Mouse (Mus musculus): Measurements from ENCODE around the gene Nwd2. TPM values are rescaled to one million over a fixed set of nuclear protein-coding genes. Genes with fewer than 3 reads are reported as not detected.

The Nwd2 gene
- polyA plus RNA-seq, 1 experiment from 2014 or later = 26.3 TPM

DNA sequence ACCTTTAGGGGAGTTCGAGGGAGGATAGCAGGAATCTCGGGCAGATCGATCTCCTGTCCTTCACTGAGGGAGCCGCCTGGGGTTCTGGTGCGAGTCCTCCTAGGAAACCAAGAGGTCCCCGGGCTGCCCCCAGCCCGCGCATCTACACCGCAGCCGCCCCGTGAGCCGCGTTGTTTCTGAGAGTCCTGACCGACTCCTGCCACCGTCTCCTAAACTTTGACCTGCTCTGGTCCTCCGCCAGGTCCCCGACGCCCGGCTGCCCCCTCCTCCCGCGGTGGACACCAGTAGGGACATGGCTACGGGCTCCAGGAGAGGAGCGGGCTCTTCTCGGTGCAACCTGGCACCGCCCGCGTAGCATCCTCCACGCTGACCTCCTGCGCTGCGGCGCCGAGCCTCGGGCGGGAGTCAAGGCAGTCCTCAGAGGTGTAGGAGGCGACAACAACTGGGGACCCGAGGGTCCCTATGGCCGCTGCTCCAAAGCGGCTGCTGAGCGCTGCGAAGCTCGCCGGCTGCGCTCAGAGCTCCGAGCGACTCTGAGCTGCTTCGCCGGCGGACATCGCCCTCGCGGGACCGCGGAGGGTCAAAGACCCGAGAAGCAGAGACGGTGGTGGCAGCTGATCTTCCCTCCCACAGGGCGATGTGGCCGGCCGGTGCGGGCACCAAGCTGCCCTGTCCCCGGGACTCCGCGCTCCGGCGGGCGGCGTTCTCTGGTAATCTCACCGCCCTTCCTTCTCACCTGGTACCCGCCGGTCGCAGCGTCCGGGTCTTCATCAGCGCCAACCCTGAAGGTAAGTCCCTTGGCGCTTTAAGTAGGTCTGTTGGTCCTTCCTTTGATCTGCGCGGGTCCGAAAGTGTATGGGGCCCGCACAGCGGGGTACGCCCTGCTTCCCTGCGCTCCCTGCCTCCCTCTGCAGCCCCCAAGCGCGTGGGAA, 897 bp downstream of the Nwd2 start:
- no peaks in the 10 kb centered on the region for H3K36me3 ChIP-seq (ENCODE audit: control insufficient read depth, insufficient read depth, low read length)
- H3K9ac ChIP-seq (replicated peaks; ENCODE audit: low read depth, low read length) = peak overlapping the region; percentile 75
- H3K4me3 ChIP-seq (ENCODE audit: low read depth, low read length) = peak overlapping the region; percentile 52
- H3K27me3 ChIP-seq (ENCODE audit: control insufficient read depth, insufficient read depth, low read length) = peaks cover 7% of the 10 kb centered on the region
- peak; percentile 61 for ATAC-seq (ENCODE audit: low read depth)
- H3K4me1 ChIP-seq (ENCODE audit: control insufficient read depth, insufficient read depth, low read length) = peaks cover 3% of the 10 kb centered on the region; the same call in 1 of the 2 replicates
- WGBS = under 1% methylated on average over 82 of the region's 83 CpGs
- no peaks in the 10 kb centered on the region for H3K9me3 ChIP-seq (ENCODE audit: control insufficient read depth, low read length)
- peak overlapping the region; percentile 23; the same call in 1 of the 2 replicates for H3K27ac ChIP-seq (ENCODE audit: low read depth, low read length)
- peak overlapping the region; percentile 77 for H3K4me2 ChIP-seq (ENCODE audit: low read depth, low read length)

DNA sequence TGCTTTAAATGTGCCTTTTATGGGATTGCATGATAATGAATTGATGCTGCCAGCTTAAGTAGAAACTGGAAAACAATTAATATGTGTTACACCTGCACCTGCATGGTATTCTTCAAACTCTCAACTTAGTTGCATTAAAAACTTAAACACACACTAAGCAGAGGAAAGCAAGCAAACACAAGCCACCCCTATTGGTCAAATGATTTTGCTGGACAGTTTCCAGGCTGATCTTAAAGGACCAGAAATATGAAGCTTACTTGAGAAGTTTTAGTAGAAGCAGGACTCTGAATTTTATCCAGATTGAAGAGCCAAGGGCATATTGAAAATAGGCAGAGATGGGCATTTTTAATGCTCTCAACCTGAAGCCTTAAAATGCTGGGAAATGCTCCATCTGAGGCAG, 2.9 kb downstream of the Nwd2 start:
- Histone ChIP-seq H3K27me3 (ENCODE audit: control insufficient read depth, insufficient read depth, low read length) (peaks cover 7% of the 10 kb centered on the region), H3K4me1 (ENCODE audit: control insufficient read depth, insufficient read depth, low read length) (peaks cover 3% of the 10 kb centered on the region; the same call in 1 of the 2 replicates), H3K36me3 (ENCODE audit: control insufficient read depth, insufficient read depth, low read length) (no peaks in the 10 kb centered on the region), H3K4me2 (ENCODE audit: low read depth, low read length) (peak overlapping the region; percentile 30), H3K9ac (replicated peaks; ENCODE audit: low read depth, low read length) (no peak overlapping the region), H3K9me3 (ENCODE audit: control insufficient read depth, low read length) (no peaks in the 10 kb centered on the region), H3K27ac (ENCODE audit: low read depth, low read length) (no peak overlapping the region), H3K4me3 (ENCODE audit: low read depth, low read length) (peak overlapping the region; percentile 19; the same call in 1 of the 2 replicates)
- ATAC-seq (ENCODE audit: low read depth) = no peak

DNA sequence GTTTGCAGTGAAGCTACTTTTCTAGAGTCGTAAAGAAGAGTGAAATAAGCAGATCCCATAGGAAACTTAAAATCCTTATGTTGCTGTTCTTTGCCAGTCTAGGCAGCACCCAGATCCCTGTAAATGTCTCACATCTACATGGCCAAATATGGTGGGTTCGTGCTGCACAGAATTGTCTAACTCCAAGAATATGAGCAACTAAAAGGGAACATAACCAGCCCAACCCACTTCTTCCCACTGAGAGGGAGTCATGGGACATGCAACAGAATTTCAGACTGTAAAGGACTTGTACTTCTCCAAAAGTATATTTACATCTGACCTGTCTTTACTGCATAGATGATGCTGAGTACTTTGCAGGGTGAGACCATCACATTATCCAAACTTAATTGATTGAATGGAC, 3.8 kb downstream of the Nwd2 start:
- Histone ChIP-seq H3K4me2 (ENCODE audit: low read depth, low read length) (peak overlapping the region; percentile 16; the same call in 1 of the 2 replicates), H3K27ac (ENCODE audit: low read depth, low read length) (no peak overlapping the region), H3K27me3 (ENCODE audit: control insufficient read depth, insufficient read depth, low read length) (peaks cover 7% of the 10 kb centered on the region), H3K9ac (replicated peaks; ENCODE audit: low read depth, low read length) (no peak overlapping the region), H3K9me3 (ENCODE audit: control insufficient read depth, low read length) (no peaks in the 10 kb centered on the region), H3K4me1 (ENCODE audit: control insufficient read depth, insufficient read depth, low read length) (peaks cover 3% of the 10 kb centered on the region; the same call in 1 of the 2 replicates), H3K4me3 (ENCODE audit: low read depth, low read length) (peak overlapping the region; percentile 19; the same call in 1 of the 2 replicates), H3K36me3 (ENCODE audit: control insufficient read depth, insufficient read depth, low read length) (no peaks in the 10 kb centered on the region)
- WGBS = 88% methylated on average over 2 of the region's 2 CpGs
- no peak for ATAC-seq (ENCODE audit: low read depth)

DNA sequence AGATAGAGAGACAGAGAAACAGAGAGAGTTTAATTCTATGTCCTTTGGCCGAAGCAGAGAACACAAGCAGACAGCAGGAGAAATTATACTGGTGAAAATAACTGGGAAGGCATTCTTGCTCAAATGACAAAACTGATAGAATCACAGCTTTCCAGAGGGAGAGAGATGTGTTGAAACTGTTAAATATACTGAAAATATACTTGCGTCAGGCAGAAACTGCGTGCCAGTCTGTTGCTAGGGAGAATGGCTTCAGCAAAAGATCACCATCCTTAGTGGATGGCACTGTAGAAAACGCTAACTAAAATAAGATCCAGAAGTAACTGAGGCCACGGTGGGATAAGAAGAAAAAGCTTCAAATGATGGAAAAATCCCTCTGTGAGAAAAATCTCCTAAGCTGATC, 18.0 kb downstream of the Nwd2 start:
- H3K9ac ChIP-seq (replicated peaks; ENCODE audit: low read depth, low read length) = no peak overlapping the region
- H3K27ac ChIP-seq (ENCODE audit: low read depth, low read length) = no peak overlapping the region
- H3K4me2 ChIP-seq (ENCODE audit: low read depth, low read length) = no peak overlapping the region
- H3K27me3 ChIP-seq (ENCODE audit: control insufficient read depth, insufficient read depth, low read length) = no peaks in the 10 kb centered on the region
- H3K4me3 ChIP-seq (ENCODE audit: low read depth, low read length) = no peak overlapping the region
- H3K4me1 ChIP-seq (ENCODE audit: control insufficient read depth, insufficient read depth, low read length) = no peaks in the 10 kb centered on the region
- no peak for ATAC-seq (ENCODE audit: low read depth)
- no peaks in the 10 kb centered on the region for H3K9me3 ChIP-seq (ENCODE audit: control insufficient read depth, low read length)
- H3K36me3 ChIP-seq (ENCODE audit: control insufficient read depth, insufficient read depth, low read length) = no peaks in the 10 kb centered on the region
- 92% methylated on average over 5 of the region's 5 CpGs for WGBS

DNA sequence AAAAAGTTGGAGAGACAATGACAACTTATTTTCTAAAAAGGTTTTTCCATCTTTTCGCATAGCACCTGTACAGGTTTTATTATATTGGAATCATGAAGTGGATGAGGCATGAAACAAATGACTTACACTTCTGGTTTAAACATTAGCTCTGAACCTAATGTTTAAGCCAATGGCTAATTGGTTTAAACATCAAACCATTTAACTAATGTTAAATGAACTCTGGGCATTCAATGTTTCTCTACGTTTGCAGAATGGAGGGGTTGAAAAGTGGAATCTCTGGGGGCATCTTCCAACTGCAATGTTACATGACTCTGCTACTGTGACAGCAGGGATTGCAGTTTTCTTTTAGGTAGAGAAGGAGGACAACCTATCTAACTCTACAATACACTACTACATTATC, 27.0 kb downstream of the Nwd2 start:
- Histone ChIP-seq H3K4me1 (ENCODE audit: control insufficient read depth, insufficient read depth, low read length) (no peaks in the 10 kb centered on the region), H3K27ac (ENCODE audit: low read depth, low read length) (no peak overlapping the region), H3K36me3 (ENCODE audit: control insufficient read depth, insufficient read depth, low read length) (no peaks in the 10 kb centered on the region), H3K27me3 (ENCODE audit: control insufficient read depth, insufficient read depth, low read length) (no peaks in the 10 kb centered on the region), H3K9me3 (ENCODE audit: control insufficient read depth, low read length) (no peaks in the 10 kb centered on the region), H3K4me2 (ENCODE audit: low read depth, low read length) (no peak overlapping the region), H3K9ac (replicated peaks; ENCODE audit: low read depth, low read length) (no peak overlapping the region), H3K4me3 (ENCODE audit: low read depth, low read length) (no peak overlapping the region)
- 78% methylated on average over 2 of the region's 2 CpGs for WGBS
- no peak for ATAC-seq (ENCODE audit: low read depth)

DNA sequence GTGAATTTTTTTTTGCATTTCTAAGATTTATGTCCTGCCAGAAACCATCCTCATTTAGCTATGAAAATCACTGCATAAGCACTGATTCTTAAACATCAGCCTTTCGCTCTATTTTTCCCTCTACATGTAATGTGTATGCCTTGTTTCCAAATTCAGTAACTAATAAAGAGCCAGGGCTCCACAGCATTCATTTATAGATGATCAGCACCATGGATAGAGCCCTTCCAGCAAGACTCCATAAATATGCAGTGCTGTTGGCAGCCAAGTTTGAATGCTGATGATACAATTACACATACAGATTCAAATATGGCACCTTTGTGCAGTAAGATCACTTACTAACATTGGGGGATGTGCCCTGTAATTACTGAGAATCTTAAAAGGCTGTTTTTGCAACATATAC, 40.2 kb downstream of the Nwd2 start:
- WGBS = 82% methylated on average over 1 of the region's 1 CpGs
- no peak overlapping the region for H3K27ac ChIP-seq (ENCODE audit: low read depth, low read length)
- no peaks in the 10 kb centered on the region for H3K27me3 ChIP-seq (ENCODE audit: control insufficient read depth, insufficient read depth, low read length)
- no peaks in the 10 kb centered on the region for H3K36me3 ChIP-seq (ENCODE audit: control insufficient read depth, insufficient read depth, low read length)
- no peak overlapping the region for H3K4me3 ChIP-seq (ENCODE audit: low read depth, low read length)
- ATAC-seq (ENCODE audit: low read depth) = no peak
- H3K9ac ChIP-seq (replicated peaks; ENCODE audit: low read depth, low read length) = no peak overlapping the region
- H3K4me1 ChIP-seq (ENCODE audit: control insufficient read depth, insufficient read depth, low read length) = no peaks in the 10 kb centered on the region
- no peak overlapping the region for H3K4me2 ChIP-seq (ENCODE audit: low read depth, low read length)
- no peaks in the 10 kb centered on the region for H3K9me3 ChIP-seq (ENCODE audit: control insufficient read depth, low read length)

DNA sequence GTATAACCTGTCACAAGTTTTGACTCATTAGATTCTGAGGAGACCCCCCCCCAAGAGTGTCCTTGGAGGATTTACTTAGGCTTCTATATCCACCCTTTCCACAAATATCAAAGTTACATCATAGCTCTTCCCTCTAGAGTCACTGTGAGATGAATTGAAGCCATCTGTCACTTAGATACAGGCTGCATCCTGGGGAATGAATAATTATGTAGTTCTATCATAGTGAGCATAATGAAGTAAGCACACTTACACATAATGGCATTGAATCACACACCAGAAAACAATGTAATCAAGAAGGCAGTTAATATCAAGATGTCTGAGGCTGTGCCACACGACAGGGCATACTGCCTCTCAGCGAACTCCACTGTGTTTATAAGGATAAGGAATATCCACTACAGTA, 47.9 kb downstream of the Nwd2 start:
- H3K4me3 ChIP-seq (ENCODE audit: low read depth, low read length) = no peak overlapping the region
- no peak overlapping the region for H3K4me2 ChIP-seq (ENCODE audit: low read depth, low read length)
- no peaks in the 10 kb centered on the region for H3K36me3 ChIP-seq (ENCODE audit: control insufficient read depth, insufficient read depth, low read length)
- no peak overlapping the region for H3K27ac ChIP-seq (ENCODE audit: low read depth, low read length)
- ATAC-seq (ENCODE audit: low read depth) = peak; percentile 86
- no peaks in the 10 kb centered on the region for H3K9me3 ChIP-seq (ENCODE audit: control insufficient read depth, low read length)
- WGBS = 55% methylated on average over 2 of the region's 2 CpGs
- H3K4me1 ChIP-seq (ENCODE audit: control insufficient read depth, insufficient read depth, low read length) = 0 out of 2 replicates have a peak, but pooled peaks cover 5% of the 10 kb centered on the region
- H3K27me3 ChIP-seq (ENCODE audit: control insufficient read depth, insufficient read depth, low read length) = no peaks in the 10 kb centered on the region
- H3K9ac ChIP-seq (replicated peaks; ENCODE audit: low read depth, low read length) = no peak overlapping the region

DNA sequence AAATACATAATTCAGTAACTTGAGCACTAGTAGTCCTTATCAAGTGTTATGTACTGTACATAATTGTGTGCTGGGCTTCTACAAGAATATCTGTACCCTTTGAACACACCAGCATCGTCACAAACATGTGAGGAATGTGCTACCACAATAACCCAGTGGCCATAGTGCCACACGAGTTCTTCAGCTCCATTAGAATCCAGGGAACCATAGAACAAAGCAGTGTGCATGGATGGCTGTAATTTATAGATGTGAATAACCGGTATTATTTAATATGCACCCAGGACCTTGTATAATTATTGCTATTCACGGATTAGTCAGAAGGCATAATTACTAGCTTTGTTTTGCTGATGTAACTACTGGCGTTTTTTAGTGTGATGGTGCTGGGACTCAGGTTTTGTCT, 48.3 kb downstream of the Nwd2 start:
- Histone ChIP-seq H3K9me3 (ENCODE audit: control insufficient read depth, low read length) (no peaks in the 10 kb centered on the region), H3K36me3 (ENCODE audit: control insufficient read depth, insufficient read depth, low read length) (no peaks in the 10 kb centered on the region), H3K9ac (replicated peaks; ENCODE audit: low read depth, low read length) (no peak overlapping the region), H3K4me2 (ENCODE audit: low read depth, low read length) (no peak overlapping the region), H3K4me1 (ENCODE audit: control insufficient read depth, insufficient read depth, low read length) (0 out of 2 replicates have a peak, but pooled peaks cover 5% of the 10 kb centered on the region), H3K27me3 (ENCODE audit: control insufficient read depth, insufficient read depth, low read length) (no peaks in the 10 kb centered on the region), H3K27ac (ENCODE audit: low read depth, low read length) (no peak overlapping the region), H3K4me3 (ENCODE audit: low read depth, low read length) (no peak overlapping the region)
- WGBS = 65% methylated on average over 5 of the region's 5 CpGs
- ATAC-seq (ENCODE audit: low read depth) = 0 out of 2 replicates have a peak, but pooled peaks have one; percentile 35

DNA sequence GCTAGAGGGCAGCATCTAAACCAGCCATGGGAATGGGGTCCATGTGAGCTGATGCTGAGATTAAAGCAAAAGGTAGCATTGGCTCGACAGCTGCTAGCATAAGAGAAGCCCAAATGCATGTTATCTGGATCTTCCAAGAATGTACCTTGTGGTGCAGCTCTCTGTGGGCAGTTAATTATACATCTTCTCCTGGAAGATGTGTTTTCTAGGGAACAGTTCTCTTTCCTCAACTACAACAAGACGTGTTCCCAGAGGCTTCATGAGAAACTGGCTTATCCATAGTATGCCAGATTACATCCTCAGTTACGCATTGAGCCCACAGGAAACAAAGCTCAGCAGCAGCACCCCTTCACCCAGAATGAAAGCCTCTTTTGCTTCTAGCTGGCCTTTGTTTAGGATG, 80.1 kb downstream of the Nwd2 start:
- no peaks in the 10 kb centered on the region for H3K4me1 ChIP-seq (ENCODE audit: control insufficient read depth, insufficient read depth, low read length)
- ATAC-seq (ENCODE audit: low read depth) = no peak
- no peak overlapping the region for H3K27ac ChIP-seq (ENCODE audit: low read depth, low read length)
- no peaks in the 10 kb centered on the region for H3K9me3 ChIP-seq (ENCODE audit: control insufficient read depth, low read length)
- no peak overlapping the region for H3K4me2 ChIP-seq (ENCODE audit: low read depth, low read length)
- WGBS = 75% methylated on average over 3 of the region's 3 CpGs
- no peak overlapping the region for H3K9ac ChIP-seq (replicated peaks; ENCODE audit: low read depth, low read length)
- no peak overlapping the region for H3K4me3 ChIP-seq (ENCODE audit: low read depth, low read length)
- H3K36me3 ChIP-seq (ENCODE audit: control insufficient read depth, insufficient read depth, low read length) = no peaks in the 10 kb centered on the region
- no peaks in the 10 kb centered on the region for H3K27me3 ChIP-seq (ENCODE audit: control insufficient read depth, insufficient read depth, low read length)
